Mouse (Mus musculus) embryonic fibroblast, embryonic 13.5 days (primary cell): Measurements from ENCODE around the gene Zfp318. TPM values are rescaled to one million over a fixed set of nuclear protein-coding genes. Genes with fewer than 3 reads are reported as not detected.
A peak's percentile ranks its signal among the peaks of the same experiment; 100 is the strongest.

Experiments
- H3K27ac ChIP-seq: 2 replicates; pipeline ENCODE4 v1.5.1; 2012; ENCODE audit warnings: low read length, control low read depth, inconsistent platforms; ENCODE audit not compliant: insufficient read depth
- H3K4me1 ChIP-seq: 2 replicates; pipeline ENCODE4 v1.6.1; 2011; ENCODE audit warnings: low read length; ENCODE audit not compliant: control insufficient read depth, insufficient read depth
- H3K4me3 ChIP-seq: 2 replicates; pipeline ENCODE4 v1.5.1; 2011; ENCODE audit warnings: mild to moderate bottlenecking, control low read depth, low read length; ENCODE audit not compliant: insufficient read depth
- CTCF ChIP-seq: IDR thresholded peaks from 2 replicates; pipeline ENCODE4 v1.5.1; 2011; ENCODE audit warnings: mild to moderate bottlenecking, control low read depth, low read length, moderate library complexity, borderline replicate concordance; ENCODE audit not compliant: insufficient read depth
- POLR2A ChIP-seq: IDR thresholded peaks from 2 replicates; pipeline ENCODE4 v1.6.1; 2011; ENCODE audit warnings: low read depth, mild to moderate bottlenecking, control low read depth, low read length, moderate library complexity
- polyA plus RNA-seq: library from polyadenylated mRNA; stranded (reverse); fragments of >200 nt; gene quantifications from 2 replicates; pipeline ENCODE4 v1.2.4, GENCODE M21; 2011; ENCODE audit warnings: low read depth; ENCODE audit not compliant: missing spikeins, insufficient read length

Zfp318 gene
- polyA plus RNA-seq: 24.1 and 32.6 TPM in 2 replicates

DNA sequence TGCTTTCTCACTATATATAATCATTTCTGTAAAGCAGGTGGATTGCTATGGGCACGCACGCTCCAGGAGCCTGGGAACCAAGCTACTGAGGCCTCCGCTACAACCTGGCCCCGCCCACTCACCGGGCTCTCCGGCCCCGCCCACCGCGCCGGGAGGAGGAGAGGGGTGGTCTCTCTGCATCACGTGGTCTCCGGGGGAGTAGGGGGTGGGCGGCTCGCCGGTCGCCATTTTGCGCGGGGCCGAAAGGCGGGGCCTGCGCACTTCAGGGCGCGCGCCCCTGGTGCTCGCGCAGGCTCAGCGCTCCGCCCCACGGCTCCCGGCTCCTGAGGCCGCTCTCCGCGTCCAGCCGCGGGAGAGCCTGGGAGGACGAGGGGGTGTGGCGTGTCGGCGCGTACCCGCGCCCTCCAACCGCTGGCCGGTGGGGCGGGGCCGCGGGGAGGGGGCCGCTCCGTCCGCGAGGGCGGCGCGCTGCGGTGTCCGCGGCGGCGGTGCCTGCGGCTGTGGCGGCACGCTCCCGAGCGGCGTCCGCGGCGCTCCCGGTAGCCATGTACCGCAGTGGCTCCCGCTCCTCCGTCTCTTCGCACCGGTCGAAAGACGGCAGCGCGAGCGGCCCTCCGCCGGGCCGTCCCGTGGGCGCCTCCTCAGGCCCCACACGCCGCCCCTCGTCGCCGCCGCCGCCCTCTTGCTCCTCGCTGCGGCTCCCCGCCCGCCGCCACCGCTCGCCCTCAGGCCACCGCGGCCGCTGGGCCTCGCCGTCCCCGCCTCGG is at the start of gene Zfp318:
Gene Zfp318 (plus strand): TSS at position 438 of the 767 bp plus-strand sequence.
- Histone ChIP-seq H3K4me3 (peak within 1 kb of the TSS; percentile 70), H3K4me1 (peaks cover 6% of the 10 kb centered on the region)
- TF ChIP-seq POLR2A (peak; percentile 90), CTCF (no peak)

DNA sequence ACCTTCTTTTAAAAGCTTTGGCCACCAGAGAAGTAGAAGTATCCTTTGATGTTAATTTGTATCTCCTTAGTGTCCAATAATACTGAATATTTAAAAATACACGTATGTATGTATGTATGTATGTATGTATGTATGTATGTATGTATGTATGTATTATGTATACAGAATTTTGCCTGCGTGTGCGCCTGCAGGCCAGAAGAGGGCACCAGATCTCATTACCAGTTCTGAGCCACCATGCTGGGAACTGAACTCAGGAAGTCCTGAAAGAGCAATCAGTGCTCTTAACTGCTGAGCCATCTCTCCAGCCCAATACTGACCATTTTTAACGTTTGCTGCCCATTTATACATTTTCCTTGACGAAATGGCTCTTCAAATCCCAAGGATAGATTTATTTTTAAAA is 47.1 kb upstream of the Zfp318 start:
- no peaks in the 10 kb centered on the region for H3K4me1 ChIP-seq
- TF ChIP-seq POLR2A (no peak), CTCF (peak; percentile 45; the same call in 1 of the 2 replicates)
- H3K27ac ChIP-seq: no peak overlapping the region

More for the DNA sequence above, at the start of gene Zfp318:
- H3K27ac ChIP-seq: no peak within 1 kb of the TSS

DNA sequence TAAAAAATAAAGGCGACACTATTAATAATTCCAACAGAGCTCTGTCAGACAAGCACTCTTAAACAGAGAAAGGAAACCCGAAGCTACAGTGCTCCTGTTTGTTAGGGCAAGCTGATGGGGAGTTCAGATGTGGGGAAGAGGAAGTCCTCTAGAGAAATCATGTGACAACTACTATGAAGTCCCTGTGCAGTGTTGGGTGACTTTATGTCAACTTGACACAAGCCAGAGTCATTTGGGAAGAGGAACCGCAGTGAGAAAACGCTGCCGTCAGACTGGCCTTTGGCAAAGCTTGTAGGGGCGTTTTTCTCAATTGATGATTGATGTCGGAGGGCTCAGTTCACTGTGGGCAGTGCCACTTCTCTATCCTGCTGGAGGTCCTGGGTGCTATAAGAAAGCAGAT is 42.3 kb upstream of the Zfp318 start:
- Histone ChIP-seq H3K4me3 (no peak overlapping the region), H3K4me1 (no peaks in the 10 kb centered on the region), H3K27ac (no peak overlapping the region)
- no peak for TF ChIP-seq CTCF
- TF ChIP-seq POLR2A: no peak

More for the DNA sequence above, 47.1 kb upstream of the Zfp318 start:
- no peak overlapping the region for H3K4me3 ChIP-seq

DNA sequence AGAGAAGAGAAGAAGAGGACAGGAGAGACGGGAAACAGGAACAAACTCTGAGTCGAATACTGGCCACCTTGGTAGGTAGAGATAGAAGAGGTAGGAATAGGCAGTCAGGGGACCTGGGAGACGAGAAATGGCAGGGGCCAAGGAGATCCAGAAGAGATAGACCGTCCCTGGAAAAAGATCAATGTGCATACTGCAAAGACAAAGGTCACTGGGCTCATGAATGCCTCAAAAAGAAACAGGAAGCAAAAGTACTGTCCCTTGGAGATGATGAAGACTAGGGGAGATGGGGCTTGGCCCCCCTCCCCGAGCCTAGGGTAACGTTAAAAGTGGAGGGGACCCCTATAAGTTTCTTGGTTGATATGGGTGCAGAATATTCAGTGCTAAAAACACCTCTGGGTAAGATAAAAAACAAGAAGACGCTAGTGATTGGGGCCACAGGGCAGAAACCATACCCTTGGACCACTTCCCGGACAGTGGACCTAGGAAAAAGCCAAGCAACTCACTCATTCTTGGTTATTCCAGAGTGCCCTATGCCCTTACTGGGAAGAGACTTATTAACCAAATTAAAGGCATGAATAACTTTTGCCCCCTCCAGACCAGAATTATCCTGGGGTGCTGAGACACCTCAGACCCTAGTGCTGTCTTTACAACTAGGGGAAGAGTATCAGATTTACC is 32.4 kb upstream of the Zfp318 start:
- Histone ChIP-seq H3K4me1 (no peaks in the 10 kb centered on the region), H3K27ac (no peak overlapping the region), H3K4me3 (no peak overlapping the region)
- no peak for TF ChIP-seq CTCF
- no peak for TF ChIP-seq POLR2A

DNA sequence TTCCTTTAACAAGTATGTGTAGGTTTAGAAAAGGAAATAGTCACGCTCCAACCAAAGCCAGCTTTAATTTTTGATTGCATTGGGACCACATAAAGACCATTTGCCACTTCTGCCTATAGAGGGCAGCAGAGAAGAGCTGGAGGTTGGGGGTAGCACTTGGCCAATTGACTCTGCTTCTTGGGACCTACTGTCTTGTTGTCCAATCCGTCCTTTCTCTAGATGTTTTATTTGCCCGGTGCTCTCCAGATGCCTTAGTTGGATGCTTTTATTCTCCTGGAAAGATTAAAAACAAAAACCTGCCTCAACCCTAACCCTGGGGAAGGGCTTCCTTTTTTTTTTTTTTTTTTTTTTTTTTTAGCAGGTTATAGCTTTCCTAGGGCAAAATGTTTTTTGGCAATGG is 11.7 kb upstream of the Zfp318 start:
- Histone ChIP-seq H3K4me1 (no peaks in the 10 kb centered on the region), H3K27ac (no peak overlapping the region), H3K4me3 (no peak overlapping the region)
- TF ChIP-seq CTCF (no peak), POLR2A (no peak)

DNA sequence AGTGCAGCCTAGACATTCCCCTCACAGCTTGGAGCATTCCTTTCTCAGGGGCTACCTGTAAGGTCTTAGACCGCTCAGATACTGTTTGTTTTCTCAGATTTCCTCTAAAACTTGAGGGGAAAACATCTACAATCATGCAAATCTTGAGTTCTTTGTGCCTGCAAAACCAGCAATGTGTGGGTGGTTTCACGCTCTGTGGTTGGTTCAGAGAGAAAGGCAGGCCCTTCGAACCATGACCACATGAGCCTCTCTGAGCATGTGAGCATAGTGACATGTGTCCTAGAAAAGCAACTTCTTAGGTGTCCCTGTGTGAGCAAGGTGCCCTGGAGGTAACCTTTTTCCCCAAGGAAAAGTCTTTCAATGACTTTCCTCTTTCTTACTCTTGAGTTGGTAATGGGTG is 5.0 kb upstream of the Zfp318 start:
- TF ChIP-seq POLR2A (no peak), CTCF (no peak)
- Histone ChIP-seq H3K27ac (no peak overlapping the region), H3K4me3 (no peak overlapping the region), H3K4me1 (no peaks in the 10 kb centered on the region)

DNA sequence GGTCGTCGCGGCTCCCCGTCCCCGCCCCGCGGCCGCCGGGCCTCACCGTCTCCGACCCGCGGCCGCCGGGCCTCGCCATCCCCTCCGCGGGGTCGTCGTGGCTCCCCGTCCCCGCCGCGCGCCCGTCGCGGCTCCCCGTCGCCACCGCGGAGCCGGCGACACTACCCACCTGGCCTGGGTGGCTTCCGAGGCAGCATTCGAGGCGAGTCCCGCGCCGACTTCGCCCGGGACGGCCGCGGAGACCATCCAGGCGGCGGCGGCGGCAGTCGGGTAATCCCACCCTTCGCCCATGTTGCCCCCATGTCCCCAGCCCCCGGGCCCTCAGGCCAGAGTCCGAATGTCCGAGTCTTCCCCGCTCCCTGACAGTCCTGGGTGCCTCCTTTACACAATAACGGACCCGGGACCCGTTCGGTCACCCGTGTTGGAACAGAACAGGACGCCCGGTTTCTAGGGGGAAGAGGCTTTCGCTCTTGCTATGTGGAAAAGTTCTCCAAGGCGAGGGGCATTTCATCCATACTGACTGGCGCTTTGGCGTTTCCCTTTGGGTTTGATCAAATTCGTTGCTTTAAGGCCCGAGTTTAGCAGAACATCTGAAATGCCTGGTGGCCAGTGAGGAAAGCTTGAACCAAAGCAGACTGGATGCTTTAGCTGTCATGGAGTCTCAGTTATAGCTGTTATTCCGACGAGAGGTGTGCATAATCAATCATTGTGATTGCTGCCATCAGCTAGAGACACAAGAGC is 700 bp downstream of the Zfp318 start:
- TF ChIP-seq POLR2A: no peak
- H3K4me1 ChIP-seq: peaks cover 6% of the 10 kb centered on the region
- H3K27ac ChIP-seq: no peak overlapping the region
- peak overlapping the region; percentile 70 for H3K4me3 ChIP-seq

DNA sequence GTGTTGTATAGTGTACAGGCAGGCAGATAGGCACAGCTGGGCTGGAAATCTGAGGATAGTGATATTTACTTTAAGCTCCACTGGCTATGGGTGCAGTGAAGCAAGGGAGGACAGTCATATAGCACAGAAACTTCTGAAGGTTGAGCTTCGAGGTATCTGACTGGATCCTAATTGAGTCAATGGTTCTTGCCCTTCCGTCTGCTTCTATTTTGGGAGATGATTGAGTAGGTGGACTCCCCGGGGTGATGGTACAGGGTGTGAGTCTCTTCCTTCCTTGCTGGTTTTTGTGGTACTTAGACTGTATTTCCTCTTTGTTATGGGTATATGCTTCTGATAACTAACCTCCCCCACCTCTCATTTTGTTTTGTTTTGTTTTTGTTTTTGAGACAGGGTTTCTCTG is 4.7 kb downstream of the Zfp318 start:
- no peak overlapping the region for H3K27ac ChIP-seq
- H3K4me3 ChIP-seq: no peak overlapping the region
- TF ChIP-seq CTCF: no peak
- TF ChIP-seq POLR2A: no peak
- peaks cover 6% of the 10 kb centered on the region for H3K4me1 ChIP-seq

DNA sequence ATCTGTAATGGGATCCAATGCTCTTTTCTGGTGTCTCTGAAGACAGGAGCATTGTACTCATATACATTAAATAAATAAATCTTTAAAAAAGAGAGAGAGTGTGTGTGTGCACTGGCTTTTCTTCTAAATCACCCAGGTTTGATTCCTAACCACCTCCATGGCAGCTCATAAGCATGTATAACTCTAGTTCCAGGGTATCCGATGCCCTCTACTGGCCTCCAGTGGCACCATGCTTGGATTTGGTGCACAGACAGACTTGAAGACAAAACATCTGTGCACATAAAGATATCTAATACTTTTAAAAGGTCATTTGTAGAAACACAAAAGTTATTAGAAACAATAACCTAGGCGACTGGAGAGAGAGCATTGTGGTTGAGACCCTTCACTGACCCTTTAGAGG is 9.5 kb downstream of the Zfp318 start:
- no peaks in the 10 kb centered on the region for H3K4me1 ChIP-seq
- H3K4me3 ChIP-seq: no peak overlapping the region
- TF ChIP-seq CTCF (peak; percentile 61; the same call in 1 of the 2 replicates), POLR2A (no peak)
- no peak overlapping the region for H3K27ac ChIP-seq
